Mouse (Mus musculus): ENCODE results near the gene Olfr1339.

GRCm38 (mm10) chr4:118687086-118687485 is 44.9 kb upstream of the Olfr1339 start:
- no peak for TF ChIP-seq CTCF (IDR thresholded peaks at IDR 0.05; ENCODE audit: low read depth)
- no peak for TF ChIP-seq EP300 (IDR thresholded peaks at IDR 0.05; ENCODE audit: low read depth)
